Mouse (Mus musculus) splenic B cell, adult 2 months (primary cell): Measurements from ENCODE around the gene Gm21188.
"Not testable (repeated sequence)": the region's sequence is repeated elsewhere in the genome, so short reads cannot be mapped to it uniquely, and the experiment has no call there.

Experiments used
- DNase-seq: peaks from one replicate; pipeline ENCODE4 v3.0.0-alpha.2; 2011; ENCODE audit warnings: low read depth, low spot score
- H3K27me3 ChIP-seq: 2 replicates; pipeline ENCODE4 v1.6.1; 2012; ENCODE audit warnings: mild to moderate bottlenecking, low read length, moderate library complexity, mixed read lengths; ENCODE audit not compliant: control insufficient read depth, poor library complexity, insufficient read depth, severe bottlenecking
- H3K36me3 ChIP-seq: 2 replicates; pipeline ENCODE4 v1.6.1; 2012; ENCODE audit warnings: mild to moderate bottlenecking, low read length, moderate library complexity, mixed read lengths; ENCODE audit not compliant: control insufficient read depth, poor library complexity, insufficient read depth, severe bottlenecking

Gm21188 gene

DNA sequence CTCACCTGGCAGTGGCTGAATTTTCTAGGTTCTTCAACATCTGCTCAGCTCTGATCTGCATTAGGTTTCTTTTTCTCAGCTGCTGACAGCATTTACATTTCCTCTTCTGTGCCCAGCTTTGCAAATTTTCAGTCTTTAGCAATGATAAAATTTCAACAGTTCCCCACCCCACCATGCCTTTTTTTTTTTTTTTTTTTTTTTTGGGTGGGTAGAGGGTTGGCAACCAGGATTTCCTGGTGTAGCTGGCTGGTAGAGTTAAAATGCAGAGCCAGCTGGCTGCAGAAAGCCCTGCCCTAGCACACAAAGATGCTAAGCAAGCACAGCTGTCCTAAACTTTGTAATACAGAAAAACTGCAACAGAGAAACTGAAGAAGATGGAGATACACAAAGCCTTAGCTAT is at the start of gene Gm21188:
Gene Gm21188, minus strand, starts transcription at position 110 of the 400 bp plus-strand sequence.
- H3K27me3 ChIP-seq, DNase-seq, H3K36me3 ChIP-seq: not testable (repeated sequence)

DNA sequence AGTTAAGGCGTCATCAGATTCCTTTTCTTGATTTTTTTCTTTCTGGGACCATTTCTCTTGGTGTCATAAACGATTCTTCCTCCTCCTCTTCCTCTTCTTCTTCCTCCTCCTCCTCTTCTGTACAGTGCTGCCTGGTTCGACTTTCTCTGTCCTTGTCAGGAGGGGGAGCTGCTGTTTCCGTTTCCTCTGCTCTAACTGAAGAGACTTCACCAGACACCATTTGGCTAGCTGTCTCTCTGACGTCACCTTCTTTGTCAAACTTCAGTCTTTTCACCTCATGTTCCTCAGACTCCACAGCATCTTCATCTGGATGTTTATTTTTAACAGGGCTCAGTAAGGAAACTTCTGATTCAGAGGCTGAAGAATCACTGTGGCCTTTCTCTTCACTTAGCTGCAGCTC is 47.3 kb upstream of the Gm21188 start:
- H3K27me3 ChIP-seq, DNase-seq, H3K36me3 ChIP-seq: not testable (repeated sequence)

DNA sequence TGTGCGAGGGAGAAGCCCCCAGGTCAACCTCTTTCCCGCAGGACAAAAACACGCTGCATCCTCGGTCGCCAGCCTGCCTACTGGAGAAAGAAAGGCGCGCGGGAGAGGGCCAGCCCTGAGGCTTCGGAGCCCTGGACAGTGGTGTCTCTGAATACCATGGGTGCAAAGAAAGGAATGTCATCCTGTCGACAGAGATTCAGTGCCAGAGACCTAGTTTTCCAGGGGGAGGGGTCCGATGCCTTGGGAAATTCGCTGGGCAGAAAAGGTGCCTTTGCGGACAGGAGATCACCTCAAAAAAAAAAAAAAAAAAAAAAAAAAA is 44.9 kb upstream of the Gm21188 start:
- H3K36me3 ChIP-seq, H3K27me3 ChIP-seq, DNase-seq: not testable (repeated sequence)

DNA sequence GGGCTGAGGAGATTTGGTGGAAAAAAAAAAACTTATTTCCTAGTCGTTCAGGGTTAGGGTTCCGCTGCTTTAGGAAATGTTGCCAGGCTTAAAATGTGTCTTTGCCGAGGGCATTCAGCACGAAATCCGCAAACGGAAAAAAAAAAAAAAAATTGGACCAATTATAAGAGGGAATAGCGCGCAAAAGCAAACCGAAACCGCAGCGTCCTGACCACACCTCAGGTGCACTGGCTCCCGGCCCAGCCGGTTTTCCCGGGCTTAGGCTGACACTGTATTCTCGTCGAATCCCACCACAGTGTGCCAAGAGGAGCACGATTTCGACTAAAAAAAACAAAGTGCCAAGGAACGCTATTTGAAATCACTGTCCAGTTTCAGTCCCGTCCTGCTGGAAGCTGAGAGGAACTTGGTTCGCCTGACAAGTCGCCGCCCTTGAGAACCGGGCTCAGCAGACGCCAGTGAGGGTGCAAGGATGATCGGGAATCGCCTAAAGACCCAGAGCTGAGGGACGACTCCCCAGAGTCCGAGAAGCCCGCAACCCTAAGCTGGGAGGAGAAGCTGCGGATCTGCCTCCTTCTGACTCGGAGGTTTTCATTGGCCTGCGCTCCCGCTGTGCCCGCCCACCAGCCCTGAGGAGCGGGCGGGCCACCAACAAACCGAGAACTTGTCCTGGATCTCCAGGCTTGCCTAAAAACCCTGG is 44.4 kb upstream of the Gm21188 start:
- H3K36me3 ChIP-seq, H3K27me3 ChIP-seq, DNase-seq: not testable (repeated sequence)

DNA sequence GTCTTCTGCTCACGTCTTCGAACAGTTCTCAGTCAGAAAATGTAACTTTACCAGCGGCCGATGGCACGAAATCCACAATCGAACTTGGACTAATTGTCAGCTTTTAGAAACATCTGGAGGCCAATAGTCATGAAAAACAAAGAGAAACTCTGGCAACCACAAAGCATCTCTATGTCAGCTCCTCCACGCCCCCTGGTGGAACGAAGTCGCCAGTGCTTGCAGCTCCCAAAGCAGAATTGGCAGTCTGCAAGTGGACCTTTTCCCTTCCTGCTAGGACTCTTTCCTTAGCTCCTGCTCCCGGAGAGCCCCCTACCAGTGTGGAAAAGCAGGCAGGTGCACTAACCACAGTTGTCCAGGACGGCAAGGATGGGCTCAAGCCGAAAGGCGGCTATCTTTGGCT is 41.0 kb upstream of the Gm21188 start:
- H3K36me3 ChIP-seq, DNase-seq, H3K27me3 ChIP-seq: not testable (repeated sequence)

DNA sequence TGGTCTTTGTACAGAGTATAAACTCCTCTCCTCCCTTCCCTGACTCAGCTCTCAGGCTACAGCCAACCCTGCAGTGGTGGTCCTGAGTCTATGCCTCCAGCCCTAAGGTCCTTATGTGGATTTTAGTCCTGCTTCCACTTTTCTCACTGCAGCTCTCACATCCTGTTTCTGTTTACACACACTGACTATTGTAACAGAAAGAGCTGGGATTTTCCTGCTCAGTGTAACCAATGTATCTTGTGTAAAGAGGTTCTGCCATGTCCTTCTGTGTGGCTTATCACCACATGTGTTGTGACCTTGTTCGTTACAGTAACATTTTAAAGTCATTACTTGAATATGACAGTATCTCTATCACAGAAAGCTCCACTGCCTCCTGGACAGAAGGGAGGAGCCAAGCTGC is 27.6 kb upstream of the Gm21188 start:
- not testable (repeated sequence) for H3K36me3 ChIP-seq, DNase-seq, H3K27me3 ChIP-seq

DNA sequence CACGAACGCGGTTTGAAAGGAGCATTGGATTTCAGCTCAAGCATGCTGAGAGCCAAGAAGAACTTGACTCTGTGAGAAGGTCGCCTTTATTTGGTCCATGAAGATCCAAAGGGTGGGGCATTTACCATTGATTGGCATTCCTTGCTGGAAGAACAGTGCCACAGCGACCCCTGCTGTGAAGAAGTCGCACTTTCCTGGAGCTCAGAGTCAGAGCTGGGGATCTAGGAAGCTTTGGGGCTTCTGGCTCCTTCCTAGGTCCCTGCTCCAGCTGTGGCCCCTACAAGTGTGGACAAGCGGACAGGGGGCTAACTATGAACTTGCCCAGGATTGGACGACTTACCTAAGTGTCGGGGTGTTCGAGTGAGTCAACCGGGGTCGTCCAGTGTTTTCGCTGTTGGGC is 18.9 kb upstream of the Gm21188 start:
- DNase-seq, H3K36me3 ChIP-seq, H3K27me3 ChIP-seq: not testable (repeated sequence)

DNA sequence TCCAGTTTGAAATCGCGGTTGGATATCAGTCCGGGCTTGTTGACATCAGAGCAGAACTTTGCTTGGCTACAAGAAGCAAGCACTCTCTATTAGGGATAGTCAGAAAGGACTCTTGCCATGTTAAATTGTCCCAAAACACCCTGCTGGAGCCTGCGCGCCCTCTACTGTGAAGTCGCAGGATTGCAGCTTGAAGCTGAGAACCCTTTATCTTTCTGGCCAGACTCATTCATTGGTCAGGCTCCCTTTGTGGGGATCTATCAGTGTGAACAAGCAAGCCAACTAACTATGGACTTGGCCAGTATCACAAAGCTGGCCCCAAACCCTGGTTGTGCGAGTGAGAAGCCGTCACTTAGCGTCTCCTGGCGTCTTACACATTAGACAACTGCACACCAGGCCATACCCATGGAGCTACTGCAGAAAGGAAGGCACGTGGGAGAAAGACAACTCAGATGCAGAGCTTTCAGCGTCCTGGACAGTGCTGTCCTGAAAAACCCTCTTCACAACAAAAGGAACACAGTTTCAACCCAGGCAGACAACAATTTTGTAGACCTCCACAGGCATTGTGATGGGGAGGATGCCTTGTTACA is 18.1 kb upstream of the Gm21188 start:
- not testable (repeated sequence) for H3K36me3 ChIP-seq, H3K27me3 ChIP-seq, DNase-seq

DNA sequence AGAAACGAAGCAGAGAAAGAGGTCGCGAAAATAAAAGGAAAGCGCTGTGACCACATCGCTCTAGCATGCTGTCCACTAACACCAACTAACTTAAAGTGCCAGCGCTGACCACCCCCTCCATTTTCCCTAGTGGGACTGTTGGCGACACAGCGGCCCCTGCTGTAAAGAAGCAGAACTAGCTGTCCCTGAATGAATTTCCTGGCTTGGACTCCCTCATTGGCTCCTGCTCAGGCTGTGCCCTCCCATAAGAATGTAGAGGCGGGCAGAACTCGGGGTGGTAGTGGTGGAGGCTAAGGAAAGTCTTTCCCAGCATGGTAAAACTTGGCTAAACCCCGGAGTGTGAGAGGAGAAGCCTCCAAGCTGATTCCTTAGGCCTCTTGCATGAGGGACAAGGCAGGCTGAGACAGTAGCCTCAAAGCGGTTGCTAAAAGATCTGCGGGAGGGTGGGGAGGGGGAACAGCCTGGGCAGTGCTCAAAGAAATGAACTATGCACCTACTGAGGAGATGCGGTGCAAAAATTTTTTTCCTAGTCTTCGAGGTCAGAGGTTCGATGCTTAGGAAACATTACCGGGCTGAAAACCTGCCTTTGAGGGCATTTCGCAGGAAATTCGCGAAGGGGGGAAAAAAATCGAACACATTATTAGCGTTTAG is 11.6 kb upstream of the Gm21188 start:
- DNase-seq, H3K27me3 ChIP-seq, H3K36me3 ChIP-seq: not testable (repeated sequence)

DNA sequence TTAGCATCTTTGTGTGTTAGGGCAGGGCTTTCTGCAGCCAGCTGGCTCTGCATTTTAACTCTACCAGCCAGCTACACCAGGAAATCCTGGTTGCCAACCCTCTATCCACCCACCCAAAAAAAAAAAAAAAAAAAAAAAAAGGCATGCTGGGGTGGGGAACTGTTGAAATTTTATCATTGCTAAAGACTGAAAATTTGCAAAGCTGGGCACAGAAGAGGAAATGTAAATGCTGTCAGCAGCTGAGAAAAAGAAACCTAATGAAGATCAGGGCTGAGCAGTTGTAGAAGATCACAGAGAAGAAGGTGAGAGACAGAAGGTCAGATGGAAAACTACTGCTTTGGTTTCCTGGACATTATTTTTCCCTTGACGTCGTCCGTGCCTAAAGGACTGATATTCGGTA is 10.9 kb upstream of the Gm21188 start:
- H3K36me3 ChIP-seq, DNase-seq, H3K27me3 ChIP-seq: not testable (repeated sequence)

DNA sequence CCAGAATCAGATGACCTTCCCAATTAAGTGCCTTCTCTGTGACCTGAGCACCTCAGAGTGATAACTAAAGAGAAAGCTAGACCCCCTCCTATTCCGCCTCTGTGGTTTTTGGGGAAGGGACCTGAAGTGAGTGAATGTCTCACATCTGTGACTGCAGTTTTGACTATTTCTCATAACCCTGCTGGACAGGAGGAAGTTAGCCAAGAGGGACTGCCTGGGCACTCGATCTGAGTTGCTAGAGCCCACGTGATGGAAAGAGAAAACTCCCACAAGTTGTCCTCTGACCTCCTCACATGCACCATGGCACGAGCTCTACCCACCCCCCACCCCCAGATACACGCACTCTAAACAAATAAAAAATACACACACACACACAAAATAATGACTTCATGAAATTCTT is 3.4 kb downstream of the Gm21188 start:
- H3K36me3 ChIP-seq, H3K27me3 ChIP-seq, DNase-seq: not testable (repeated sequence)

DNA sequence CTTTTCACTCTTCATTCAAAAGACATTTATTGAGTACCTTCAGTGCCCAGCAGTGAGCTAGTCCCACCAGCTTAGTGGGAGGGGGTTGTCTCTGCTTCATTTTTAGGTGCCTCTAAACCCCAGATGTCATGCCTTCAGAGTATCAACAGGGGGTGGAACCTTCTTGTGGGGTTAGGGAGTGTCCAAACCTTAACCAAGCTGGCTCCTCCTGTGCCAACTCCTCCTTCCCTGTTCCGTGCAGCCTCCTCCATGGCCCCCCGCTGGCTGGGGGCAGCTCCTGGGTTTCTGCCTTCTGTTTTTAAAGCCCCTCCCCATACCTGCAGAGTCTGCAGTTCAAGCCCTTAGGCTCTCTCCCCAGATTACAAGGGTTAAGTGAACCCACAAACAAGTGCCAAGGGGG is 3.8 kb downstream of the Gm21188 start:
- not testable (repeated sequence) for H3K27me3 ChIP-seq, DNase-seq, H3K36me3 ChIP-seq

DNA sequence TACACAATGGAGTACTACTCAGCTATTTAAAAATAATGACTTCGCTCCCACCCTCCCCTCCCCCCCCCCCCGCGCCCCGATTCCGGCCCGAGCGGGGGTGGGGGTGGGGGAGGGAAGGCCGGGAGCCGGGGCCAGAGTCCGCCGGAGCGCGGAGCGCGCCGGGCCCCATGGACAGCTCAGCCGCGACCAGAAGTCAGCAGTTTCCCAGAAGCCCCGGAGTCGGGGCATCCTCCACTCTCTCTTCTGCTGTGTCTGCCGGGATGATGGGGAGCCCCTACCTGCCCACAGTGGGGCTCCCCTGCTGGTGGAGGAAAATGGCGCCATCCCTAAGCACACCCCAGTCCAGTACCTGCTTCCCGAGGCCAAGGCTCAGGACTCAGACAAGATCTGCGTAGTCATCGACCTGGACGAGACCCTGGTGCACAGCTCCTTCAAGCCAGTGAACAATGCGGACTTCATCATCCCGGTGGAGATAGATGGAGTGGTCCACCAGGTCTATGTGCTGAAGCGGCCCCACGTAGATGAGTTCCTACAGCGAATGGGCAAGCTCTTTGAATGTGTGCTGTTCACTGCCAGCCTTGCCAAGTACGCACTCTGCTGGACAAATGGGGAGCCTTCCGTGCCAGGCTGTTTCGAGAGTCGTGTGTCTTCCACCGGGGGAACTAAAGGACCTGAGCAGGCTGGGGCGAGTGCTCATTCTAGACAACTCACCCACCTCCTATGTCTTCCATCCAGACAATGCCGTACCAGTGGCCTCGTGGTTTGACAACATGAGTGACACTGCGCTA is 5.4 kb downstream of the Gm21188 start:
- H3K36me3 ChIP-seq = not testable (repeated sequence)

DNA sequence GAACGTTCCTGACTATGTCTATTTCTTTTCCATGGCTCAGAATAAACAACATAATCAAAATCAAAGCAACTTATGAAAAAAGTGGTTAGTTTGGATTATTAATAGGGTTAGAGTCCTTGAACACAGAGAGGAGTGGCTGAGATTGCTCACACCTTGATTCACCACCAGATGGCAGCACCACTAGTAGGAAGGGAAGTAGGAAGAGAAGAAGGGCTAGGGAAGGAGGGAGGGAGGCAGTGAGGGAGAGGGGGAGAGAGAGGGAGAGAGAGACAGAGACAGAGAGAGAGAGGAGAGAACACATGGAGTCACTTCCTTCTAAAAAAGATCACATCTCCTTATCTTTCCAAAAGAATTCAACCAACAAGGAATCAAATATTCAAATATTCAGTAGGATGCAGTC is 10.8 kb downstream of the Gm21188 start:
- H3K27me3 ChIP-seq, H3K36me3 ChIP-seq: not testable (repeated sequence)
- peak; percentile 17 for DNase-seq

More for the DNA sequence above, 5.4 kb downstream of the Gm21188 start:
- DNase-seq, H3K27me3 ChIP-seq: not testable (repeated sequence)

DNA sequence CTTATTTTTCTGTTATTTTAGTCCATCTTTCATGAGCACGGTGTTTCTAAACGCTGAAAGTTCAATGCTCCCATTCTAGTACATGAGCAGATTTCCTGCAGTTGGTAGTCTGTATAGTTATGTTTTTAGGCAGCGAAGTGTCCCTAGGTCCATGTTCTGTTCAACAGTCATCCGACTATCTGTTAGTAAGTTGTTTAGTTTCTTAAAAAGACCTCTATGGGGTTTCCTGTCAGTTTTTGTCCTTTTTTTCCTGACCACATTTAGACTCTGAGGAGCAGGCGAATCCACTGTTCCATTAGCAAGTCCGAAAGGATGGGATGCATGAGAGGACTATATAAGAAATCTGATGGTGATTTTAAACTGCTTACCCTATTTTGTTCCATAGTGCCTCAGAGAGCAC is 14.1 kb downstream of the Gm21188 start:
- not testable (repeated sequence) for H3K27me3 ChIP-seq, H3K36me3 ChIP-seq
- DNase-seq = peak; percentile 0
